Mouse (Mus musculus) intestine, postnatal 0 days (tissue): ENCODE measurements around the gene Snai3. TPM values are rescaled to one million over a fixed set of nuclear protein-coding genes. Genes with fewer than 3 reads are reported as not detected.

Experiments used
- ATAC-seq: fragments of 200-750 bp; cut with Nextera tagmentation; 2 replicates; pipeline ENCODE4 v1.8.0; 2017; ENCODE audit warnings: mild to moderate bottlenecking, moderate TSS enrichment, moderate library complexity
- H3K27ac ChIP-seq: fragments of 300-500 bp; sonication (generic); 2 replicates; pipeline ENCODE4 v1.5.1; 2014; ENCODE audit warnings: mild to moderate bottlenecking, low read depth, low read length, moderate library complexity
- H3K27me3 ChIP-seq: fragments of 300-500 bp; sonication (generic); replicated peaks from 2 replicates; pipeline ENCODE4 v1.6.1; 2014; ENCODE audit warnings: low read length, mixed read lengths; ENCODE audit not compliant: control insufficient read depth, insufficient read depth
- H3K36me3 ChIP-seq: fragments of 300-500 bp; sonication (generic); 2 replicates; pipeline ENCODE4 v1.6.1; 2014; ENCODE audit warnings: mild to moderate bottlenecking, moderate library complexity; ENCODE audit not compliant: control insufficient read depth, insufficient read depth
- H3K4me1 ChIP-seq: fragments of 300-500 bp; sonication (generic); replicated peaks from 2 replicates; pipeline ENCODE4 v1.6.1; 2014; ENCODE audit warnings: antibody characterized with exemption, low read length, mixed read lengths; ENCODE audit not compliant: control insufficient read depth, insufficient read depth
- H3K4me2 ChIP-seq: fragments of 300-500 bp; sonication (generic); replicated peaks from 2 replicates; pipeline ENCODE4 v1.6.1; 2014; ENCODE audit warnings: low read depth, mild to moderate bottlenecking, moderate library complexity
- H3K4me3 ChIP-seq: fragments of 300-500 bp; sonication (generic); 2 replicates; pipeline ENCODE4 v1.5.1; 2014; ENCODE audit warnings: low read depth, low read length
- H3K9ac ChIP-seq: fragments of 300-500 bp; sonication (generic); 2 replicates; pipeline ENCODE4 v1.6.1; 2014; ENCODE audit warnings: mild to moderate bottlenecking, low read depth, low read length
- H3K9me3 ChIP-seq: fragments of 300-500 bp; sonication (generic); 2 replicates; pipeline ENCODE4 v1.6.1; 2016; ENCODE audit warnings: mixed run types; ENCODE audit not compliant: control insufficient read depth
- CTCF ChIP-seq: sonication (generic); IDR thresholded peaks from 2 replicates; pipeline ENCODE4 v1.5.1; 2016; ENCODE audit warnings: low read depth, mild to moderate bottlenecking, control low read depth, antibody characterized with exemption, moderate library complexity
- WGBS: fragments of 180-500 bp; shearing (Covaris S2); extraction: QIAGEN DNeasy Blood & Tissue Kit; methylation state at CpG from one replicate; pipeline ENCODE4 v1.1.7; 2014; 5-methylcytosine and 5-hydroxymethylcytosine counted together
- polyA plus RNA-seq: library from polyadenylated mRNA; unstranded; fragments of >200 nt; fragmentation: Nextera tagmentation; extraction: Ambion mirVana; gene quantifications from 2 replicates; pipeline ENCODE4 v1.2.1, GENCODE M21; 2015

The Snai3 gene
- polyA plus RNA-seq, 1 experiment from 2014 or later: 0.46 TPM

DNA sequence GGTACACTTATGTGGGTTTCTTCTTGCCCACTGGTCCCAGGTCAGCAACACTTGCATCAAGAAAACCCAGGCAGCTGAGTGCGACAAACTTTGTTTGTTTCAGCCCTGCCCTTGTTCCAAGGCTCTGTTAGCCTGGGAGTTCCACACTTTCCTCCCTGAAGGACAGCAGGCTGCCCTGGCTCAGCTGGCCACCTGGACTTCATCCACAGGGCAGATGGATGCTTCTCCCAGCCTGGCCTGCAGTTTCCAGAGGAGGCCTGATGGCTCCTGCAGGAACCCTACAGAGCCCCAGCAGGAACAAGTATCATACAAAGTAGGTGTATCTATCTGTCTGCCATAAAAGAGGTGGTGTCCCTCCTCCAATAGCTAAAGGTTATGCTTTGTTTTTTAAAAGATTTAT lies 19.2 kb downstream of the Snai3 start:
- ATAC-seq: no peak
- peaks cover 3% of the 10 kb centered on the region; the same call in 1 of the 2 replicates for H3K4me1 ChIP-seq
- no peaks in the 10 kb centered on the region for H3K27me3 ChIP-seq
- WGBS: 84% methylated on average over 1 of the region's 1 CpGs
- TF ChIP-seq CTCF: no peak
- no peak overlapping the region for H3K4me3 ChIP-seq
- no peaks in the 10 kb centered on the region for H3K9me3 ChIP-seq
- peaks cover 28% of the 10 kb centered on the region for H3K36me3 ChIP-seq
- H3K27ac ChIP-seq: no peak overlapping the region
- no peak overlapping the region for H3K9ac ChIP-seq
- H3K4me2 ChIP-seq: no peak overlapping the region

DNA sequence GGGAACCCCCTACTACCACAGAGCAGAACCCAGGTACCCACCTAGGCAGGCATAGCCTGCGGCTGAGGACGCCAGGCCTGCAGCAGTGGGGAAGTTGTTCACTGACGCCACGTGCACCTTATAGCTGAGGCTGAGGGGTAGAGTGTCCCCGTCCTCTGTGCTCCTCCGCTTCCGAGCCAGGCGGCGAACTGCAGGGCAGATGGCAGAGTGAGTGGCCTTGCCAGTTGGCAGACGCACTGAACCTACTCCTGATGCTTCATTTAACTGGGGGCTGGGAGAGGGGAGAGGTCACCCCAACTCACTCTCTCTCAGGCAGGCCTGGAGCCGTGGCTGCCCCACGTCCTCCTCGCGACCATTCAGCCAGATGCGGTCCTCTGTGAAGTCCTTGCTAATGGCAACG lies 21.2 kb downstream of the Snai3 start:
- Histone ChIP-seq H3K4me2 (no peak overlapping the region), H3K4me3 (no peak overlapping the region), H3K9me3 (no peaks in the 10 kb centered on the region), H3K4me1 (no peaks in the 10 kb centered on the region), H3K27me3 (no peaks in the 10 kb centered on the region), H3K9ac (no peak overlapping the region), H3K27ac (no peak overlapping the region), H3K36me3 (peaks cover 34% of the 10 kb centered on the region)
- no peak for ATAC-seq
- TF ChIP-seq CTCF: no peak
- 95% methylated on average over 16 of the region's 16 CpGs for WGBS

DNA sequence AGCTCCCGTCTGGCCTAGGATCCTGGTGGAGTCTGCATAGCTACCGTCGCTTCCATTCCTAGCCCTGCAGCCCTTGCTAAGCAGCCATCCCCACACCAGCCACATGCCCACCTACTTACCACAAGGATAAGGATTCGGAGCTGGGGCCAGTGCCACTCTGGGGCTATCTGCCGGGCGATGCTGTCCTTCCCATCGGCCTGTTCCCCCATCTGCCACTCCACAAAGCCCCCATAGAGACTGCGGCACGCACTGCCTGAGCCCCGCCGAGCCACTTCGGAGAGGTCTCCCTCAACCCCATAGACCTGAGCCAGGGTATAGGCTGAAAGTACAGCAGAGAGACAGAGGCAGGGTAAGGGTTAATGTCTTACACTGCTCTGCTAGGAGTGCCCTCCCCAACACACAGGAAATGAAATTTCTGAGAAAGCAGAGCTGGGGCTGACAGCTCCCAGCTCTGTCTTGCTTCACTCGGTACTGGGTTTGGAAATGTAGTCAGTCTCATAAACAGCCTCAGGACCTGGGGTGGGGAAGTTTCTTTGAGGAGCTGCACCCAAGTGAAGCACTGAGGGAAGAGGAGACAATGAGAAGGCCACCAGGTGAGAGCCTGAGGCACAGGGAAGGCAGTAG lies 22.7 kb downstream of the Snai3 start:
- Histone ChIP-seq H3K27me3 (no peaks in the 10 kb centered on the region), H3K9me3 (no peaks in the 10 kb centered on the region), H3K27ac (no peak overlapping the region), H3K4me2 (no peak overlapping the region), H3K36me3 (peaks cover 34% of the 10 kb centered on the region), H3K9ac (peak overlapping the region; percentile 23; the same call in 1 of the 2 replicates), H3K4me3 (no peak overlapping the region), H3K4me1 (no peaks in the 10 kb centered on the region; the same call in 1 of the 2 replicates)
- WGBS: 84% methylated on average over 13 of the region's 13 CpGs
- no peak for ATAC-seq
- no peak for TF ChIP-seq CTCF

DNA sequence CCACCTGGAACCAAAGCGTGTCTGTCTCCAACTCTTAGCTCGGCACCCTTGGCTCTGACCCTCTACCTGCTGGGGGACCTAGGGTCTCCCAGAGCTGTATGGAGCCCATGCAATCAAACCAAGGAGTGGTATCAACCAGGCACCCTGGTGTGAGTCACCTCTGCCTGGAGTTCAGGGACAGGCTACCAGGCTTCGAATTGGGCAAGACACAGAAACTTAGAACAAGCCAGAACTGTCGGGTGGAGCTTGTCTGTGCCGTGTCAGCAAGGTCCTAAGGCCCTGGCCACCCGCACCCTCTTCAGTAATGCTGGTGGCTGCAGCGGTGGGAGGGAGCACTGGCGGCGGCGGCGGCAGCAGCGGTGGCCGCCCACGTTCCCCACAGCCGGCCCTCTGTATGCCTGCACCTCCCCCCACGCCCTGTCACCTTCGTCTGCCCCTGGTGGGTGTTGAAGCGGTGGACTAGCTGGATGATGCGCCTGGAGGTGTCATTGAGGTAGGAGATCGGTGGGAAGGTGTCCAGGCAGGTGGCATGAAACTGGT lies 23.9 kb downstream of the Snai3 start:
- Histone ChIP-seq H3K36me3 (peaks cover 34% of the 10 kb centered on the region), H3K27ac (no peak overlapping the region), H3K9me3 (no peaks in the 10 kb centered on the region), H3K4me3 (no peak overlapping the region), H3K27me3 (no peaks in the 10 kb centered on the region), H3K9ac (no peak overlapping the region), H3K4me1 (peaks cover 3% of the 10 kb centered on the region; the same call in 1 of the 2 replicates), H3K4me2 (no peak overlapping the region)
- no peak for TF ChIP-seq CTCF
- 83% methylated on average over 20 of the region's 20 CpGs for WGBS
- ATAC-seq: no peak

DNA sequence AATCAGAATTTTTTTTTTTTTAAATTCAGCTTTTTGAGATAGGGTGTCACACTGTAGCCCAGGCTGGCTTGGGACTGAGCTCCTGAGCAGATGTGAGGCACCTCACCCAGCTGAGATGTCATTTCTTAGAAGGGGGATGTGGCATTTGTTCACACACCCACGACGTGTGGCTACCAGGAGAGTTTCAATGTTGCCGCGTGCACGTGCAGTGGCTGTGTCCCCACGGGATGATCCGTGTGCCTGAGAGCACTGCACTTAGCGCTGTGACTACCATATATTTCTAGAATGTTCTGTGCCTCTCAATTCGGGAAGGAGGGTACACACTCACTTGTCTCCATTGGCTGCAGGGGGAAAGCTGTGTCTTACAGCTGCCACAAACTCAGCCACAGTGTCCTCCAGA lies 24.4 kb downstream of the Snai3 start:
- no peak for ATAC-seq
- WGBS: 92% methylated on average over 9 of the region's 9 CpGs
- Histone ChIP-seq H3K4me1 (peaks cover 5% of the 10 kb centered on the region; the same call in 1 of the 2 replicates), H3K27ac (no peak overlapping the region), H3K4me2 (no peak overlapping the region), H3K9ac (no peak overlapping the region), H3K27me3 (no peaks in the 10 kb centered on the region), H3K9me3 (no peaks in the 10 kb centered on the region), H3K4me3 (no peak overlapping the region), H3K36me3 (peaks cover 34% of the 10 kb centered on the region)
- TF ChIP-seq CTCF: no peak

DNA sequence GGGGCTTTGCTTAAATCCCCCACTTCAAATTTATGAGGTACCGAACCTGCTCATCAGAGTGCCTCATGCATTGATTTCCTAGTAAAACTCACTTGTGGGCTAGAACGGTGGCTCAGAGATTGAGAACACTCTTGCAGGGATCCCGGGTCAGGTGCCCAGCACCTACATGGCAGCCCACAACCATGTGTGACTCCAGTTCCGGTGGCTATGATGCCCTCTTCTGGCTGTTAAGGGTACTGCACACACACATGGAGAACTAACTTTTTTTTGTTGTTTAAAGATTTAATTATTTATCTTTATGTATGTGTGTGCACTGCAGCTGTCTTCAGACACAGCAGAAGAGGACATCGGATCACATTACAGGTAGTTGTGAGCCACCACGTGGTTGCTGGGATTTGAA lies 25.2 kb downstream of the Snai3 start:
- peaks cover 34% of the 10 kb centered on the region for H3K36me3 ChIP-seq
- ATAC-seq: no peak
- 89% methylated on average over 6 of the region's 6 CpGs for WGBS

More for the DNA sequence above, 25.2 kb downstream of the Snai3 start:
- peaks cover 5% of the 10 kb centered on the region; the same call in 1 of the 2 replicates for H3K4me1 ChIP-seq
- no peak overlapping the region for H3K4me3 ChIP-seq
- H3K9ac ChIP-seq: no peak overlapping the region
- H3K27ac ChIP-seq: no peak overlapping the region
- no peak overlapping the region for H3K4me2 ChIP-seq
- no peaks in the 10 kb centered on the region for H3K9me3 ChIP-seq
- TF ChIP-seq CTCF: peak; percentile 59
- H3K27me3 ChIP-seq: no peaks in the 10 kb centered on the region
